Mouse (Mus musculus): ENCODE measurements around the gene Snrnp35.

GRCm38 (mm10) chr5:124496614-124497514, 13.9 kb downstream of the Snrnp35 start:
- TF ChIP-seq CTCF (conservative IDR thresholded peaks at IDR 0.05; ENCODE audit: insufficient read depth, insufficient read length, low read depth, low read length) (no peak), POLR2A (IDR thresholded peaks at IDR 0.05; ENCODE audit: low read depth, low read length) (no peak)

Measured in kidney, adult 2 months (tissue).